Mouse (Mus musculus): ENCODE data around the gene Gm19426.

Gene Gm19426

DNA sequence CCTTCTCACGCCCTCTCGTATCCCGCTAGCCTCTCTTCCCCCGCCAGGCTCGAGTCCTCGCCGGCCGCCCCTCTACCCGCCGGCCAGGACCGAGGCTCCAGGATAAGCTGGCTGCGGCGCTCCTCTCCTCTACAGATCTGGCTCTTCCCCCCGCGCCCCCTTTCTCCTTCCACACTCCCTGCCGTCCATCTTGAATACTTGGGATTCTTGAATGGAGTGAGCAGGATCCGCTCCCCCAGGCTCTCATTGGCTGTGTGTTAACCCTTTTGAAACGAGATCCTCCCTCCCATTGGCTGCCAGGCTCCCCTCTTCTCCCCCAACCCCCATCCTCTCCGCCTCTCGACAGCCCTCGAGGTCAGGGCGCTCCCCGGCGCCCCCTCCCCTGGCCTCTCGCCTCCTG, at the start of gene Gm19426:
Gene Gm19426 (minus strand): TSS at position 95 of the 400 bp plus-strand sequence.
- in situ Hi-C loops (cut with MboI; ENCODE audit: low pct_unique_long_range_greater_than_20kb in 1 of 2, low sequenced_read_pairs in 2 of 2, unreplicated experiment in 1 of 2) = no loop called here

DNA sequence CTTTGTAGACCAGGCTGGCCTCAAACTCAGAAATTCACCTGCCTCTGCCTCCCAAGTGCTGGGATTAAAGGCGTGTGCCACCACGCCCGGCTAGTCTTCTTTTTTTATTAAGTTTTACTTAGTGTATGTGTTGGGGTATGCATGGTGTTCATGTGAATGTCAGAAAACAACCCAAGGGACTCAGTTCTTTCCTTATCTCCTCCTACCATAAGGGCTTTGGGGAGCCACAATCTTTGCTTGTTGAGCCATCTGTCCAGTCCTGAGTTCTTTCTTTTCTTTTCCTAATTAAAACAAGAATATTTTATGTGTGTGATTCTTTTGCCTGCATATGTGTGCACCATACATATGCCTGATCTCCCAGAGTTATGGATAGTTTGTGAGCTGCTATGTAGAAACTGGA, 49.7 kb upstream of the Gm19426 start:
- in situ Hi-C loops (cut with MboI; ENCODE audit: low pct_unique_long_range_greater_than_20kb in 1 of 2, low sequenced_read_pairs in 2 of 2, unreplicated experiment in 1 of 2) = no loop called here

DNA sequence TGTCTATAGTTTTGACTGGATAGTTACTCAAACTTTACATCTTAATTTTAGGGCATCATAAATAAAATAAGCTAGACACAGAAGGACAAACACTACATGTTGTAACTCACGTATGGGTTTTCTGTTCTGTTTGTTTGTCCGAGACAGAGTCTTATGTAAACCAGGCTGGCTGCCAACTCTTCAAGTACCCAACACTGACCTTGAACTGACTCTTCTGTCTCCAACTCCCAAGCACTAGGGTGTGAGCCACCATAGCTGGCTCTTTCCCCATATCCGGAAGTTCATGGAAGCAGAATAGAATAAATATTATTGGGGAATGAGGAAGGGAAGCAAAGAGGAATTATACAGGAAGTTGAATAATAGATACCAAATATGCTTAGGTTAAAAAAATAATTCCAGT, 49.1 kb upstream of the Gm19426 start:
- in situ Hi-C loops (cut with MboI; ENCODE audit: low pct_unique_long_range_greater_than_20kb in 1 of 2, low sequenced_read_pairs in 2 of 2, unreplicated experiment in 1 of 2) = no loop called here

DNA sequence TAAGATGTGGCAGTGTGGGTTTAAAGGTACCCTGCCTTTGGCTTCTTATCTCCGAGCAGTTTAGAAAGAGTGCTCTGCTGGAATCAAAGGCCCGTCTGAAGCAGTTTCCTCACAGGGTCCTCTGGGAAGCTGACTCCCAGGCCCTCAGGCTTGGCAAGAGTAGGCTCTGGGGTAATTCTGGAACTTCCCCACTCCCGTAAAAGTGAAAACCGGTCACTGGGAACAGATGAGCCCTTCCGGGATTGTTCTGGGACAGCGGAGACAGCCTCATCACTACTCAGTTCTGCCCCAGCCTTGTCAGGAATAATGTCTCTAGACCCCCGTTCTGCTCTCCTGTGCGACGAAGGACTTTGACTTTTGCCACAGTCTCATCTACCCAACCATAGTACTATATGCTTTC, 47.0 kb upstream of the Gm19426 start:
- in situ Hi-C loops (cut with MboI; ENCODE audit: low pct_unique_long_range_greater_than_20kb in 1 of 2, low sequenced_read_pairs in 2 of 2, unreplicated experiment in 1 of 2) = no loop called here

DNA sequence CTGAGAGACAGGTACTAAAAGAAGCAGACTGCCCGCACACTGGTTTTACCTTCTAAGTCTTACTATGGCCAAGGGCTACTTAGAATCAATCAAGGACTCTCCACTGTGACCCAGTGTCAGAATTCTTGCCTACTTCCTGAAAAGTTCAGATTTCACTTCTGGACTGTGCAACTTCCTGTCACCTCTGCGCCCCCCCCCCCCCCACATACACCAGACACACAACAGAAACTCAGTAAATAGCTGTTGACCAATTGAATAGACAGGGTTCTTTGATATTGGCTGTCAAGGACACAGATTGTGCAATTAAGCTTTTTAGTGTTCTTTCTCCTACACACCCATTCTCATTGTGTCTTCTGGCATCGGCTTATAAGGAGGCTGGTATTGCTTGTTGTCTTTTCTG, 44.9 kb upstream of the Gm19426 start:
- in situ Hi-C loops (cut with MboI; ENCODE audit: low pct_unique_long_range_greater_than_20kb in 1 of 2, low sequenced_read_pairs in 2 of 2, unreplicated experiment in 1 of 2) = no loop called here

DNA sequence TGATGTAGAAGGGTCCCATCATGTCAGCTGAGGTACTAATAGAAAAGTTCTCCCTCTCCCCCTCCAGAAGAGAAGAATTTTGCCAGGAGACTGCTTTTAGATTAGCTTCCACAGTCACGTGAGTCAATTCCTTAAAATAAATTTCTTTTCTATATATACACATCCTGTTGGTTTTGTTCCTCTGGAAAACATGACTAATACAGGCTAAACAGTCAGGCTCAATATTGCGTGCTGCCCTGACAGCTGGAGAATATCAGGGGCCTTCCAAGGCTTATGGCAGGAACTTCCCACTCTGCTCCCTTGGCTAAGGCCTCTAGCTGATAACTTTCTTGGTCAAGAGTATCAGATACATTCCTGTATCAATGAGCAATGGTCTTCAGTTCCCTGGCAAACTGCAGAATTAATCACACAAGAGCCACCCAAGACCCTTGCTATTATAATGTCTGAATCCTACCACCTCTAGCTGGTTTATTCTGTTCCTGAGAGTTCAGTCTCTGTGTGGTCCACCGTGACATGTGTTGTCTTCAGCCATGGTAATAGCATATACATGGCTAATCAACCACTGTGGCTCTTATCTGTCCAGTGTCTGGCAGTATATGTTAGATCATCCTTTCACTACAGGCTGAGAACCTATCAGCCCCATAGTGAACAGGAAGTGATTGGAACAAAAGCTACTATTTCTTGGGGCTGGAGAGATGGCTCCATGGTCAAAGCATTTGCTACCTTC, 40.5 kb upstream of the Gm19426 start:
- in situ Hi-C loops (cut with MboI; ENCODE audit: low pct_unique_long_range_greater_than_20kb in 1 of 2, low sequenced_read_pairs in 2 of 2, unreplicated experiment in 1 of 2) = no loop called here

DNA sequence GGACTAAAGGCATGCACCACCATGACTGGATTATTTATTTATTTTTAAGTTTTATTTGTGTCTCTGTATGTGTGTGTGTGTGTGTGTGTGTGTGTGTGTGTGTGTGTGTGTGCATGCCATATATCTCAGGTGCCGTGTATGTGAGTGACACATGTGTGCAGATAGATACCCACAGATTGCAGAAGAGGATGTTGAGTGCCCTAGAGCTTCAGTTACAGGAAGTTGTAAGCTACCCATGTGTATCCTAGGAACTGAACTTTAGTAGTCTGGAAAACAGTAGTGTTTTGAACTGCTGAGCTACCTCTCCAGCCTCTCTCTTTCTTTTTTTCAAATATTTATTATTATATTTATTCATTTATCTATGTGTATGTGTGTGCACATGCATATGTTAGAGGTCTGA, 39.9 kb upstream of the Gm19426 start:
- in situ Hi-C loops (cut with MboI; ENCODE audit: low pct_unique_long_range_greater_than_20kb in 1 of 2, low sequenced_read_pairs in 2 of 2, unreplicated experiment in 1 of 2) = no loop called here

DNA sequence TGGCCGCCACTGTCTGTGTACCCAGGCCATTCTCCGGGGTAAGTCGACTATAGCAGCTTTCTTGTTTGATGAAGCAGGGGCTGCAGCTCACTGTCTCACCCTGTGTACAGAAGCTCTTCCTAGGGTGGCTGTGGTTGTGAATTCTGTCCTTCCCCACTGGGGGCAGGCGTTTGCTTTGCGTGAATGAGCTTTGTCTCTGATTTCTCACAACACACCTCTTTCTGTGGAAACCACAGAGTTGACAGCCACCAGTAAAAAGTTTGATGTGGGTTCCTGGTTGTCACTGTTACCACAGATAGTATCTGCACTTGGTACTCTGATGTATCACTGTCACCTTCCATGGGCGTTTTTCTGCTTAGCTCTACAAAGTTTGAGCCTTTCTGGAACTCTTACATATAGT, 35.8 kb upstream of the Gm19426 start:
- in situ Hi-C loops (cut with MboI; ENCODE audit: low pct_unique_long_range_greater_than_20kb in 1 of 2, low sequenced_read_pairs in 2 of 2, unreplicated experiment in 1 of 2) = no loop called here

DNA sequence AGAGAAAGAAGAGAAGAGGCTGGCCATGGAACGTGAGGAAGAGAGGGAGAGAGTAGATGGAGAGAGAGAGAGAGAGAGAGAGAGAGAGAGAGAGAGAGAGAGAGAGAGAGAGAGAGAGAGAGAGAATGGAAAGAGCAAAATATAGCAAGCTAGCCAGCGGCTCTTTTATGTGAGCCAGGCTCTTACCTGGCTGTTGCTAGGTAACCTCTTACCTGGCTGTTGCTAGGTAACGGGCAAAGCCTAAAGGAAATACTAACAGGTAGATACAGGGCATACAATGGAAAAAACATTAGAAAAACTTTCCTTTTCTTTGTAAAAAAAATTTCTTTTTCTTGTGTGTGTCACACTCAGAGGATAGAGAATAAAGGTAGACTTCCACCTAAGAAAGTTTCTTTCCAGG, 34.3 kb upstream of the Gm19426 start:
- in situ Hi-C loops (cut with MboI; ENCODE audit: low pct_unique_long_range_greater_than_20kb in 1 of 2, low sequenced_read_pairs in 2 of 2, unreplicated experiment in 1 of 2) = no loop called here

DNA sequence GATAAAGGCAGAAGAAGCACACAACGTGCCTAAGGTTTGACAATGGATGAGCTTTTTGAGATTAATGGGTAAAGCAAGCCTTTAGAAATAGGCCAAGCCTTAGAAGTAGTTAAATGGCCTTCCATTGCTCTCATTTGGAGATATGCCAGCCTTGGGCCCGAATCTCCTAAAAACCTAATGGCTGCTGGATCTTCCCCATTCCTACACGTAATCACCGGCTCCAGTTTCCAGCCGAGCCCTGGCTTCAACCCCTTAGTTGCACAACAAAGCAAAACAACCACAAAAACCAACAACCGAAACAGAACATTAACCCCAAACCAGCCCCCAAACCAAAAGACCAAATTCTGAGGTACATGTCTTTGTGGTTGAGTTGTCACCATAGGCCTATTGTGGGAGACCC, 32.2 kb upstream of the Gm19426 start:
- in situ Hi-C loops (cut with MboI; ENCODE audit: low pct_unique_long_range_greater_than_20kb in 1 of 2, low sequenced_read_pairs in 2 of 2, unreplicated experiment in 1 of 2) = no loop called here

DNA sequence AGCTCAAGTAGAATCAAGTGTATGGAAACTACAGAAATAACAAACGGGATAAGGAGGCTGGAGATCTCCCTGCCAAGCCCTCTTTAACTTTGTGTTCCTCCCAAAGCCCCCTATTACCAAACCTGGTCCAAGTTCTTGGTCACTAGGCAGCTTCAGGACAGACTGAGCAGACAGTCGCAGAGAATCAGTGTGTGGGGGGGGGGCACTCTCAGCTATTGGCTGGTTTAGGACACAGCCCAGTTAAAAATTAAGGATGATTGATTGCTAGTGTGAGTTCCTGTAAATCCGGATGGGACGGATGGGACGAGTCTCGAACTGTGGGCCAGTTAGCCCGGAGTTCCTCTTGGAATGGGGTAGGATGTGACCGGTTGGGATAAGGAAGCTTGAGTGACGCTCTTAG, 31.8 kb upstream of the Gm19426 start, which contains the start of gene Serping1:
Gene Serping1 (minus strand): TSS at position 204 of the 400 bp plus-strand sequence.
- in situ Hi-C loops (cut with MboI; ENCODE audit: low pct_unique_long_range_greater_than_20kb in 1 of 2, low sequenced_read_pairs in 2 of 2, unreplicated experiment in 1 of 2) = no loop called here

DNA sequence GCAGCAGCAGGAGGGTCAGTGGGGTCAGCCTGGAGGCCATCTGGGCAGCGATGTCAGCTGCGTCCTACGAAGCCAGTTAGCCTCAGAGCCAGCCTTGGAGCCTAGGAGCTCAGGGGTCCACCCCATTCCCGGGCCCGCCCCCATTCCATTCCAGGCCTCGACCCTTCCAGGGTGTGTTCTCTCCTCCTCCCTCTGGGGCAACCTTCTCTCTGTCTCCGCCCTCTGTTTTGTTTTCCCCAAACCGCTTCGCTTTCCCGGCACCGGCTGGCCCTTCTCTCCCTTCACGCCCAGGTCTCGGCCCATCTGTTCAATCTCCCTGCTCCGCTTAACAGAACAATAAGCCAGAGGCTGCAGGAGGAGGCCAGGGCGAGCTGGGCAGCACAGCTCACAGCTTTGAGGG, 31.3 kb upstream of the Gm19426 start:
- in situ Hi-C loops (cut with MboI; ENCODE audit: low pct_unique_long_range_greater_than_20kb in 1 of 2, low sequenced_read_pairs in 2 of 2, unreplicated experiment in 1 of 2) = no loop called here

DNA sequence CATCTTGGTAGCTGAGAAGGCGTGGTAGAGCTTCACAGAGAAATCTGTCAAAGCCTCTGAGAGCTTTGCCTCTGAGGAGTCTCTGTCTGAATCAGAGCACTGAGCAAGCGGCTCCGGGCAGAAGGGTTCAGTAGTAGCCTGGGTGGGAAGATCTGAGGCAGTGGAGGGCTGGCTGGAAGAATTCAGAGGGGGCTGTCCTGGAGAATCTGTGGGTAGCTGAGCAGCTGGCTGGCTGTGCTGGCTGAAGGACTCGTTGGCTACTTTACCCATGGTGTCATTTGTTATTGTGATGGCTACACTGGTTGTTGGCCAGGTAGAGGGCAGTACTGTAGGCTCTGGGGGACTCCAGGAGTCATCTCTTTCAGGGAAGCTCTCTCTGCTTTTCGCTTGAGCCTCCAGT, 29.7 kb upstream of the Gm19426 start:
- in situ Hi-C loops (cut with MboI; ENCODE audit: low pct_unique_long_range_greater_than_20kb in 1 of 2, low sequenced_read_pairs in 2 of 2, unreplicated experiment in 1 of 2) = no loop called here

DNA sequence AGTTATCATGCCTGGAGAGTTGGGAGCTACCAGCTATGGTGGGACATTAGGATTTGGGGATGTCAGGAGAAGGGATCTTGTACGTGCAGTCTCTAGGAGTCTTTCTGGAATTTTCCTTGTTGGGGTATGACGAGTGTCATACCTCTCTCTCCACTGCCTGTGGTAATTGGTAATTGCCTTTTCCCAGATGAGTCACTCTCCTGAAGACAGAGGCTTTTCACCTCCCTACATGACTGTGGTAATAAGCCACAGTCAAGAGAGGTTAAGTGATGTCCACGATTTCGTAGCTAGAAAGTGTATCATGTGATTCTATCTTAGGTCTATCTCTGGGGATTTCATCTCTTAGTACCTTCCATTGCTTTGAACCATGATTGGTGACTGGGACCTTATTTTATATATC, 29.0 kb upstream of the Gm19426 start:
- in situ Hi-C loops (cut with MboI; ENCODE audit: low pct_unique_long_range_greater_than_20kb in 1 of 2, low sequenced_read_pairs in 2 of 2, unreplicated experiment in 1 of 2) = no loop called here

DNA sequence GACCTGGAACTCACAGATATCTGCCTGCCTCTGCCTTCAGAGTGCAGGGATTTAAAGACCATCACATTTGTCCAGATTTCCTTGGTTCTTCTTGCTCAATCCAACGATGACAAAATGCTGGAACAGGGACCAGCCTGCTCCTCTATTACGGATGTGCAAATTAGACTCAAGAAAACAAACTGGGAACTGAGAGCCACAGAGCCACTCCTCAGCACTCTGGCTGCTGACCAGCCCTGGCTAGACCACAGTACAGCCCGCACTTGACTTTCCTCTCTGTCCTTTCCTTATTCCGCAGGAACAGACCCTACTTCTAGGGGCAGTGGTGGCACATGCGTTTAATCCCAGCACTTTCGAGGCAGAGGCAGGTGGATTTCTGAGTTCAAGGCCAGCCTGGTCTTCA, 27.0 kb upstream of the Gm19426 start:
- in situ Hi-C loops (cut with MboI; ENCODE audit: low pct_unique_long_range_greater_than_20kb in 1 of 2, low sequenced_read_pairs in 2 of 2, unreplicated experiment in 1 of 2) = no loop called here

DNA sequence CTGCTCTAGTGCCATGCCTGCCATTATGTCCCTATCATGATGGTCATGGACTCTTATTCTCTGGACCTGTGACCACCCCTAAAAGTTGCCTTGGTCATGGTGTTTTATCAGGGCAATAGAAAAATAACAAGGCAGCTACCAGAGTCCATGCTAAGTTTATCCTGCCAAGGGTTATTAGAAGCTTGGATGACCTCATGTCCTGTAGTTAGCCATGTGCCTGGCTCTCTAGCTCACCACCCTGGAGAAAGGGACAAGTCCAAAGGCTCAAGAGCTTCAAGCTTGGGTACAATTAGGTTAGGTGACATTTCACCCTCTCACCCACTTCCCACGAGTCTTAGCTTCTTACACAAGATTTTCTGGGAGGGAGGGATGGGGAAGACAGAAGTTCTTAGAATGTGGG, 19.4 kb upstream of the Gm19426 start:
- in situ Hi-C loops (cut with MboI; ENCODE audit: low pct_unique_long_range_greater_than_20kb in 1 of 2, low sequenced_read_pairs in 2 of 2, unreplicated experiment in 1 of 2) = no loop called here

DNA sequence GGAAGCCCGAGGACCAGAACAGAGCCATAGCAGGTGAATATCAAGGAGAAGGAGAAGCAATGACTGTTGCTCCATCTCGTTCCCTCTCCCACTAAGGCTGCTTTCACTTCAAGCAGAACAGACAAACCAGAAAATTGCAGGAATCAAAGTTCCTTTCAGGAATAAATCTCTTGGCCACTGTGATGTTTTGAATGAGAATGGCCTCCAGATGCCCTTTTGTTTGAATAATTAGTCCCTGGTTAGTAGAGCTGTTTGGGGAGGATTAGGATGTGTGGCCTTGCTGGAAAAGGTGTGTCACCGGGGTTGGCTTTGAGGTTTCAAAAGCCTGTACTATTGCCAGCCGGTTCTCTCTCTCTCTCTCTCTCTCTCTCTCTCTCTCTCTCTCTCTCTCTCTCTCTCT, 18.8 kb upstream of the Gm19426 start:
- in situ Hi-C loops (cut with MboI; ENCODE audit: low pct_unique_long_range_greater_than_20kb in 1 of 2, low sequenced_read_pairs in 2 of 2, unreplicated experiment in 1 of 2) = no loop called here

DNA sequence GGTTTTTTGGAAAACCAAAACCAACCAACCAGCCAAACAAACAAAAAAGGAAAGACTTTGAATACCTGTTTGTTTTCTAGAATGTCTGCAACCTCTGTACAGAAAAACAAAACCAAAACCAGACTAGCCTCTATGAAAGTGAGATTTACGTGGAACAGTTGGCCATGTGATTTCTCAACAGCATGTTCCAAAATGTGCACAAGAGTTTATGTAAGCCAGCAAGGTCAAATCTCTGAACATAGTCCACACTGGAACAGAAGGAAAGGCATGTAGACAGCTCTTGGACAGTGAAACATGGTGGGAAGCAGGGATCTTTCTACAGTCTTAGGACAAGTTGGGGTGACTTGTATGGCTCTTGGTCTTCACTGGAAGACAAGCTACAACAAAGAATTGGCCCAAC, 18.4 kb upstream of the Gm19426 start:
- in situ Hi-C loops (cut with MboI; ENCODE audit: low pct_unique_long_range_greater_than_20kb in 1 of 2, low sequenced_read_pairs in 2 of 2, unreplicated experiment in 1 of 2) = no loop called here

DNA sequence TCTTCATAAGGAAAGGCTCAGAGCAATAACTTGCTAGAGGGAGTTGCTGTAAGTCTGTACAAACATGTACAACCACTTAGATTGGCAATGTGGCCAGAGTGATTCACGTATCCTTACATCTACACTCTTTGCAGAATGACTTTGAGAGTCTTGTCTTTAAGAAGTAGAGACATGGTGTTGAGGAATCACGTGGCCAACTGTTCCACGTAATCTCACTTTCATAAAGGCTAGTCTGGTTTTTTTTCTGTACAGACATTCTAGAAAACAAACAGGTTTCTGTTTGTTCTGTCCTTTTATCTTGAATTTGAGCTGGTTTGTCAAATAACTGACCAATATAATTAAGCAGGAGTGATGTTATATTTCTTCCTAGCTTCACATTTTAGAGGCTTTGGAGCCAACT, 17.9 kb upstream of the Gm19426 start:
- in situ Hi-C loops (cut with MboI; ENCODE audit: low pct_unique_long_range_greater_than_20kb in 1 of 2, low sequenced_read_pairs in 2 of 2, unreplicated experiment in 1 of 2) = no loop called here

DNA sequence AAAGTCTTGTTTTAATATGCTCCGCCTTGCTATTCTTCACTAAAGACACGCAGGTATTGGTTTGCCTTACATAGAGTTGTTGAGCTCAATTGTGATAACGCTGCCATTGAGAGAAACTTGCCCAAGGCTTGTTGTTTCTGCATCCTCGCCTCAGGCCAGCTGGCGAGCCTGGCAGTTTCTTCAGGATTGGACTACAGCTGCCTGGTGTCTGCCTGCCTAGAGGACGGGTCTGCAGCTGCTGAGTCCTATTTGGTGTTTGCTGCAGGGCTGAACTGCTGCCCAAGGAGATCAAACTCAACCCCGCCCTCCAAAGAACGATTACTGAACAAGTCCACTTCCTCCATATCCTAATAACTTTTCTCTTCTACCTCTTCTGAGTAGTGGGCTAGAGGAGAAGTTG, 17.3 kb upstream of the Gm19426 start:
- in situ Hi-C loops (cut with MboI; ENCODE audit: low pct_unique_long_range_greater_than_20kb in 1 of 2, low sequenced_read_pairs in 2 of 2, unreplicated experiment in 1 of 2) = no loop called here
